Mouse (Mus musculus) thymus, adult 2 months (tissue): ENCODE data around the gene 2700081O15Rik.

Source experiments
- CTCF ChIP-seq: fragments of 200-500 bp; IDR thresholded peaks from 2 replicates; pipeline ENCODE4 v1.5.1; 2012; ENCODE audit warnings: mild to moderate bottlenecking, control low read depth, low read length, moderate library complexity, borderline replicate concordance; ENCODE audit not compliant: control insufficient read depth, poor library complexity, insufficient read depth; ENCODE audit errors: extremely low read depth
- POLR2A ChIP-seq: fragments of 200-500 bp; IDR thresholded peaks from 2 replicates; pipeline ENCODE4 v1.6.1; 2012; ENCODE audit warnings: mild to moderate bottlenecking, low read length, control low read depth, moderate library complexity; ENCODE audit not compliant: control insufficient read depth, poor library complexity, insufficient read depth; ENCODE audit errors: extremely low read depth

DNA sequence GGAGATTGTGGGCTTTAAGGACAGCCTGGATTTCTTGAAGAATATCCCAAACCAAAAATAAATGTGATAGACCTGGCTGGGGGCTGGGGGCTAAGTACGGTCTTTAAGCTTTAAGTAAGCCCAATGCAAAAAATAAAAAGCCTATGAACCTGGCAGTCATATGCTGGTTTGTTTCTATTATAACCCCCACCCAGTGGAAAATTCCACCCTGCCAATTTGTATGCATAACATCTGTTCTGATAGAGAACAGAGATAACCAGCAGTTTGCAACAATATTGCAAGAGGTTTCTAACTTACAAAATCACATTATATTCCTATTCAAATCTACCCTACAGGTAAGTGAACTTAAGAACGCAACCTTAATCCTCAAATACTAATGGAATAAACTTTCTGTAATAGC lies 53.2 kb downstream of the 2700081O15Rik start:
- TF ChIP-seq CTCF: no peak
- no peak for TF ChIP-seq POLR2A
